Mouse (Mus musculus) liver, embryonic 14.5 days (tissue): ENCODE results near the gene 4930523C07Rik. TPM values are rescaled to one million over a fixed set of nuclear protein-coding genes. Genes with fewer than 3 reads are reported as not detected.

Experiments used
- ATAC-seq: fragments of 200-750 bp; cut with Nextera tagmentation; 2 replicates; pipeline ENCODE4 v1.8.0; 2017; ENCODE audit warnings: moderate number of reproducible peaks, mild to moderate bottlenecking, moderate library complexity; ENCODE audit not compliant: insufficient read depth
- DNase-seq, 3 experiments: peaks; one replicate each; pipeline ENCODE4 v3.0.0-alpha.2; 2012 to 2013; ENCODE audit warnings: low read depth in 3 of 3, low spot score in 3 of 3
- H3K27ac ChIP-seq: fragments of 300-500 bp; sonication (generic); 2 replicates; pipeline ENCODE4 v1.5.1; 2014; ENCODE audit warnings: moderate library complexity, mild to moderate bottlenecking, control low read depth, inconsistent platforms
- H3K27me3 ChIP-seq: fragments of 300-500 bp; sonication (generic); 2 replicates; pipeline ENCODE4 v1.6.1; 2014; ENCODE audit warnings: mild to moderate bottlenecking, low read length, moderate library complexity; ENCODE audit not compliant: control insufficient read depth, insufficient read depth
- H3K36me3 ChIP-seq: fragments of 300-500 bp; sonication (generic); replicated peaks from 2 replicates; pipeline ENCODE4 v1.6.1; 2014; ENCODE audit warnings: low read depth; ENCODE audit not compliant: control insufficient read depth, insufficient read depth
- H3K4me1 ChIP-seq, 2 experiments: fragments of 200-500 bp in 1 of 2; fragments of 300-500 bp in 1 of 2; sonication (generic) in 1 of 2; replicated peaks; 2 replicates each; pipeline ENCODE4 v1.6.1; 2012 to 2014; ENCODE audit warnings: antibody characterized with exemption in 1 of 2, inconsistent platforms in 1 of 2, low read length in 1 of 2; ENCODE audit not compliant: control insufficient read depth in 2 of 2, insufficient read depth in 2 of 2
- H3K4me2 ChIP-seq: fragments of 300-500 bp; sonication (generic); 2 replicates; pipeline ENCODE4 v1.6.1; 2014; ENCODE audit warnings: low read depth, mild to moderate bottlenecking, control low read depth, moderate library complexity
- H3K4me3 ChIP-seq, 2 experiments: fragments of 200-500 bp in 1 of 2; fragments of 300-500 bp in 1 of 2; sonication (generic) in 1 of 2; 2 replicates each; pipeline ENCODE4 v1.5.1; 2012 to 2014; ENCODE audit warnings: low read depth in 2 of 2, low read length in 2 of 2, mild to moderate bottlenecking in 2 of 2, control low read depth in 1 of 2, inconsistent platforms in 1 of 2, moderate library complexity in 1 of 2; ENCODE audit not compliant: insufficient read depth in 1 of 2
- H3K9ac ChIP-seq: fragments of 300-500 bp; sonication (generic); replicated peaks from 2 replicates; pipeline ENCODE4 v1.6.1; 2014; ENCODE audit warnings: mild to moderate bottlenecking, control low read depth, moderate library complexity
- H3K9me3 ChIP-seq: fragments of 300-500 bp; sonication (generic); 2 replicates; pipeline ENCODE4 v1.6.1; 2016; ENCODE audit warnings: low read length, mixed read lengths; ENCODE audit not compliant: control insufficient read depth
- CTCF ChIP-seq: IDR thresholded peaks from 2 replicates; pipeline ENCODE4 v1.5.1; 2016; ENCODE audit warnings: antibody characterized with exemption, low read depth, control low read depth
- EP300 ChIP-seq: IDR thresholded peaks from 2 replicates; pipeline ENCODE4 v1.6.1; 2016; ENCODE audit warnings: antibody characterized with exemption, low read depth
- WGBS: fragments of 180-500 bp; shearing (Covaris S2); extraction: QIAGEN DNeasy Blood & Tissue Kit; methylation state at CpG from one replicate; pipeline ENCODE4 v1.1.7; 2014; ENCODE audit not compliant: insufficient replicate concordance; 5-methylcytosine and 5-hydroxymethylcytosine counted together
- polyA plus RNA-seq, 2 experiments: library from polyadenylated mRNA; depleted of rRNA in 1 of 2; stranded (reverse) in 1 of 2; unstranded in 1 of 2; fragments of >200 nt; fragmentation: Nextera tagmentation in 1 of 2; extraction: Ambion mirVana in 1 of 2; gene quantifications; 2 replicates each; pipeline versions ENCODE4 v1.2.1 to v1.2.3; 2012 to 2014

4930523C07Rik gene
- polyA plus RNA-seq (2012; rRNA removed) = 4.8 and 6.5 TPM in 2 replicates
- 18.0 and 28.1 TPM in 2 replicates for polyA plus RNA-seq (2014; fragmentation: Nextera tagmentation; extraction: Ambion mirVana)

DNA sequence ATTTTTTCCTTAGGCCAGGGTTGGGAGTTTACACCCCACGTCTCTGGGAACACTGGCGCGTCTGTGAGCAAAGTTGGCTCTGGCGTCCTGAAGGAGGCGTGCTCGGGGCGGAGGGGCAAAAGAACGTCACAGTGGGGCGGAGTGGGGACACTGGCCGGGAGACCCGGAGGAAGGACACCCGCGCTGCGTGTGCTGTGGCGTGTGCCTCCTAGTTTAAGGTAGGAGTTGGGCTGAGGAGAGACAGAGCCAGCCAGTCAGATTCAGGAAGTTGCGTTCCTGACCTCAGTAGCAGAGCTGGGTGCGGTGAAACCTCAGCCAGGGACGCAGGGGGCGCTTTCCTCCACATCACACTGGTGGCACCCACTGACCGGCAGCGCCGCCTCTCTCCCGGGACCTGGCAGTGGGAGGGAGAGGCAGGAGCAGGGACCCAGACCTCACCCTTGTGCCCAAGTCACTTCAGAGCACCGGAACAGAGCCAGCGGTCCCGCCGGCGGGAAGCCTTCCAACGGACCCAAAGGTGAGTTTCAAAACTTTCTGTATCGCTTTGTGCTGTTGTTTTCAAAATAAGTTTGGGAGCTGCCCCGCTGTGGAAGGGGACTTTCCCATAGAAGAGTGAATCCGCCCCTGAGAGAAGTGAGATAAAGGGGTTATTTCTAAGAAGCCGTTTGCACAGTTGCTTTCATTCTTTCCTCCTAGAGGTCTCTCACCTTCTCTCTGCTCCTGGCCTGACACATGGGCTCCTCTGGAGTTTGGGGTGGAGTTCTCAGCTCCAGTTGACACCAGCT is at the start of gene 4930523C07Rik:
Gene 4930523C07Rik (plus strand): TSS at position 146 of the 785 bp plus-strand sequence.
- Histone ChIP-seq H3K4me3 (peak within 1 kb of the TSS; percentile 78 to 82), H3K9ac (peak within 1 kb of the TSS; percentile 84), H3K4me1 (peaks cover 24 to 42% of the 10 kb centered on the region in 2 experiments), H3K36me3 (no peaks in the 10 kb centered on the region), H3K9me3 (no peaks in the 10 kb centered on the region), H3K4me2 (peak within 1 kb of the TSS; percentile 85), H3K27me3 (no peaks in the 10 kb centered on the region), H3K27ac (peak within 1 kb of the TSS; percentile 66)
- DNase-seq (peak; percentile 48 to 79 (median 50)), ATAC-seq (peak; percentile 86)
- TF ChIP-seq EP300 (no peak), CTCF (peak; percentile 85)
- WGBS = under 1% methylated on average over 32 of the region's 33 CpGs

DNA sequence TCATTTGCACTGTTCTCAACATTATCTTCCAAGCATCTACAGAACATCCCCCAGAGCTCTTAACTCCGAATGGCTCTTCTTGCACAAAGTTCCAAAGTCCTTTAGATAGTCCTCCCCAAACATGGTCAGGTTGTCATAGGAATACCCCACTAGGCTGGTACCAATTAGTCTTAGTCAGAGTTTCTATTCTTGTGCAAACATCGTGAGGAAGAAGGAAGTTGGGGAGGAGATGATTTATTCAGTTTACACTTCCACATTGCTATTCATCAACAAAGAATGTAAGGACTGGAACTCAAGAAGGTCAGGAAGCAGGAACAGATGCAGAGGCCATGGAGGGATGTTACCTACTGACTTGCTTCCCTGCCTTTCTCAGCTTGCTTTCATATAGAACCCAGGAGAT is 46.9 kb upstream of the 4930523C07Rik start:
- 25% methylated on average over 2 of the region's 2 CpGs for WGBS
- TF ChIP-seq EP300 (no peak), CTCF (no peak)
- DNase-seq (no peak), ATAC-seq (no peak)
- no peaks in the 10 kb centered on the region for H3K27me3 ChIP-seq
- no peaks in the 10 kb centered on the region for H3K4me1 ChIP-seq
- H3K9me3 ChIP-seq = no peaks in the 10 kb centered on the region
- no peak overlapping the region for H3K27ac ChIP-seq
- H3K36me3 ChIP-seq = no peaks in the 10 kb centered on the region
- no peak overlapping the region for H3K4me3 ChIP-seq
- H3K9ac ChIP-seq = no peak overlapping the region
- no peak overlapping the region for H3K4me2 ChIP-seq

DNA sequence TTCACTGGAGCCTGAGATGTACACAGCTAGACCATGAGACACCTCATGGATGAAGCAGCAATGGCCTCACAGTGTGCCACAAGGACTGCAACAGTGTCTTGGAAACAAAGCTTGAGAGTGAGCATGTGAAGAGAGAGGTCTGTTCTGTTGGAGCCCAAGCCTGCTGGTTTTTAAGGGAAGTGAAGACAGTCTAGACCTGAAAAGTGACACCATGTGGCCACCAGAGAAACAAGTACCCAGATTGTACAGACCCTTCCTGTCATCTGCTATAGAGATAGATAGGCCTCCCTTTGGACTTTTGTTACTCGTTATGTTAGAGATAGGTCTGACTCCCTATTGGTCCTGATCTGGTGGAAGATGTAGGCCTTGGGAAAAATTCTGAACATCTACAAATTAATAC is 45.8 kb upstream of the 4930523C07Rik start:
- Histone ChIP-seq H3K4me2 (no peak overlapping the region), H3K4me1 (no peaks in the 10 kb centered on the region), H3K4me3 (no peak overlapping the region), H3K36me3 (no peaks in the 10 kb centered on the region), H3K27me3 (no peaks in the 10 kb centered on the region), H3K9me3 (no peaks in the 10 kb centered on the region), H3K27ac (no peak overlapping the region), H3K9ac (no peak overlapping the region)
- no peak for DNase-seq
- WGBS = 32% methylated on average over 1 of the region's 1 CpGs
- no peak for TF ChIP-seq EP300
- no peak for TF ChIP-seq CTCF
- ATAC-seq = no peak

DNA sequence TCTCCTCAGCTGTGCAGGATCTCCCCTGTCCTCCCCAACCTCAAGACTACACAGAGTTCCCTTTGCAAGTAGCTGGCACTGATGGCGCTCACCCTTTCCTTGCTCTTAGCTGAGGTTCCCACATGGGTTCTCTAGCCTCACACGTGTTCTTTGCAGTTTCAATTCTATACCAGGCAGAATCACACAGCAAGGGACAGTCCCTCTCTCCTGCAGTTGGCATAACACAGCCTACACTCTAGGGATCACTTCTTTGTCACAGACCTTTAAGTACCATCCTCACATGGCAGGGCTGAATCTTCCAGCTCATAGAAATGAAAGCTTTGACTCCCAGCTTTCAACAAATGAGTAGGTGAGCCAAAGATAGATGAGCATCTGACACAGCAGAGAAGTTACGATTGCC is 45.0 kb upstream of the 4930523C07Rik start:
- Histone ChIP-seq H3K36me3 (no peaks in the 10 kb centered on the region), H3K4me3 (no peak overlapping the region)
- WGBS = 57% methylated on average over 3 of the region's 3 CpGs

DNA sequence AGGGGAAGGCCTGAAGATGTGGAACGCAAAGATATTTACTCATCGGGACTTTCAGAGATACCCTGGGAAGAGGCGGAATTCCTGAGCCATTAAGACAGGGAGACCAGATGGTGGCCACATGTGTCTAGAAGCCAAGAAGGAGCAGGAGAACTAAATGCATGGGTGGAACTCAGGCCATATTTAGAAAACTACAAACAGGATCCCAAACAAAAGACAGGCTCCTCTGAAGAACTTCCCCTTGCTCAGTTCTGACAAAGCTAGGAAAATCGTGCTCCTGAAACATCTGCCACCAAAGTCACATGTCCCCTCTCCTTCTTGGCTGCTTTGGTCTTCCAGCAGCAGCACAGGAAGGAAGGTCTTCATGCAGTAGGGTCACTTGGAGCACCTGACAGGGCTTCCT is 38.9 kb upstream of the 4930523C07Rik start:
- DNase-seq (no peak), ATAC-seq (no peak)
- H3K4me3 ChIP-seq = no peak overlapping the region
- no peak overlapping the region for H3K4me2 ChIP-seq
- WGBS = 72% methylated on average over 4 of the region's 4 CpGs
- H3K9me3 ChIP-seq = no peaks in the 10 kb centered on the region
- no peaks in the 10 kb centered on the region for H3K4me1 ChIP-seq
- H3K36me3 ChIP-seq = no peaks in the 10 kb centered on the region
- H3K9ac ChIP-seq = no peak overlapping the region
- no peaks in the 10 kb centered on the region for H3K27me3 ChIP-seq
- no peak overlapping the region for H3K27ac ChIP-seq
- no peak for TF ChIP-seq CTCF
- no peak for TF ChIP-seq EP300

More for the DNA sequence above, 45.0 kb upstream of the 4930523C07Rik start:
- no peak overlapping the region for H3K27ac ChIP-seq
- DNase-seq = no peak
- no peaks in the 10 kb centered on the region for H3K9me3 ChIP-seq
- no peak for TF ChIP-seq EP300
- no peak for TF ChIP-seq CTCF
- no peak overlapping the region for H3K9ac ChIP-seq
- no peak overlapping the region for H3K4me2 ChIP-seq
- no peaks in the 10 kb centered on the region for H3K4me1 ChIP-seq
- no peaks in the 10 kb centered on the region for H3K27me3 ChIP-seq
- ATAC-seq = no peak
